Mouse (Mus musculus) stomach, embryonic 16.5 days (tissue): ENCODE data around the gene Ctps2. TPM values are rescaled to one million over a fixed set of nuclear protein-coding genes. Genes with fewer than 3 reads are reported as not detected.

ENCODE experiments used
- ATAC-seq: fragments of 200-750 bp; cut with Nextera tagmentation; 2 replicates; pipeline ENCODE4 v1.8.0; 2017; ENCODE audit warnings: moderate number of reproducible peaks, moderate TSS enrichment; ENCODE audit not compliant: insufficient read depth, low FRiP score
- H3K27ac ChIP-seq: fragments of 300-500 bp; sonication (generic); 2 replicates; pipeline ENCODE4 v1.5.1; 2014; ENCODE audit warnings: low read length
- H3K27me3 ChIP-seq: fragments of 300-500 bp; sonication (generic); 2 replicates; pipeline ENCODE4 v1.6.1; 2014; ENCODE audit warnings: low read length, control low read depth, mixed read lengths; ENCODE audit not compliant: control insufficient read depth, insufficient read depth
- H3K36me3 ChIP-seq: fragments of 300-500 bp; sonication (generic); 2 replicates; pipeline ENCODE4 v1.6.1; 2014; ENCODE audit warnings: low read length; ENCODE audit not compliant: control insufficient read depth, insufficient read depth
- H3K4me1 ChIP-seq: fragments of 300-500 bp; sonication (generic); 2 replicates; pipeline ENCODE4 v1.6.1; 2014; ENCODE audit warnings: low read length, control low read depth, mixed read lengths; ENCODE audit not compliant: control insufficient read depth, insufficient read depth
- H3K4me2 ChIP-seq: fragments of 300-500 bp; sonication (generic); 2 replicates; pipeline ENCODE4 v1.6.1; 2014; ENCODE audit warnings: low read depth, low read length, mixed read lengths
- H3K4me3 ChIP-seq: fragments of 300-500 bp; sonication (generic); replicated peaks from 2 replicates; pipeline ENCODE4 v1.5.1; 2014; ENCODE audit warnings: mild to moderate bottlenecking, low read length
- H3K9ac ChIP-seq: fragments of 300-500 bp; sonication (generic); 2 replicates; pipeline ENCODE4 v1.6.1; 2014; ENCODE audit warnings: low read length
- H3K9me3 ChIP-seq: fragments of 300-500 bp; sonication (generic); replicated peaks from 2 replicates; pipeline ENCODE4 v1.6.1; 2016; ENCODE audit warnings: low read length, control low read depth; ENCODE audit not compliant: control insufficient read depth
- WGBS: fragments of 180-500 bp; shearing (Covaris S2); extraction: QIAGEN DNeasy Blood & Tissue Kit; methylation state at CpG from one replicate; pipeline ENCODE4 v1.1.7; 2014; 5-methylcytosine and 5-hydroxymethylcytosine counted together
- microRNA counts: library from miRNA; unstranded; fragments of <30 nt; microRNA quantifications from one replicate; lab custom pipeline; 2016
- microRNA-seq: library from miRNA; unstranded; fragments of <30 nt; microRNA quantifications from one replicate; pipeline ENCODE4, GENCODE M21; 2016
- polyA plus RNA-seq: library from polyadenylated mRNA; unstranded; fragments of >200 nt; fragmentation: Nextera tagmentation; extraction: Ambion mirVana; gene quantifications from 2 replicates; pipeline ENCODE4 v1.2.1, GENCODE M21; 2015

Gene Ctps2
- polyA plus RNA-seq, 1 experiment from 2014 or later = 84.5 TPM

- no peak overlapping the region for H3K4me2 ChIP-seq
- H3K27ac ChIP-seq = no peak overlapping the region
- 81% methylated on average over 1 of the region's 1 CpGs for WGBS
- H3K9me3 ChIP-seq = no peaks in the 10 kb centered on the region
- H3K4me1 ChIP-seq = no peaks in the 10 kb centered on the region
- no peaks in the 10 kb centered on the region for H3K27me3 ChIP-seq
- H3K9ac ChIP-seq = no peak overlapping the region
- no peak for ATAC-seq
- H3K36me3 ChIP-seq = no peaks in the 10 kb centered on the region
- H3K4me3 ChIP-seq = no peak overlapping the region
Observed at GRCm38 (mm10) chrX:163042771-163043170, 141.7 kb downstream of the Ctps2 start.

- Histone ChIP-seq H3K9me3 (no peaks in the 10 kb centered on the region), H3K27me3 (no peaks in the 10 kb centered on the region; the same call in 1 of the 2 replicates), H3K4me2 (no peak overlapping the region), H3K27ac (no peak overlapping the region), H3K36me3 (no peaks in the 10 kb centered on the region), H3K4me3 (no peak overlapping the region), H3K9ac (no peak overlapping the region), H3K4me1 (no peaks in the 10 kb centered on the region)
- 50% methylated on average over 1 of the region's 1 CpGs for WGBS
- ATAC-seq = no peak
Observed at GRCm38 (mm10) chrX:163063936-163064335, 162.9 kb downstream of the Ctps2 start.

MicroRNAs encoded within 50 kb of the gene (microRNA counts, 519-probe panel; counts per million panel counts)
- microRNA mmu-miR-3473 (lab: Ali Mortazavi, UCI) = 1,841 counts per million, percentile 33 among the panel's probes with 10 or more counts

Small RNA genes within 50 kb of the gene (microRNA-seq; reads per million reads assigned to microRNA genes)
- not detected for gene Mir3473a

Other genes with a start within 250 kb of the Ctps2 start
- gene Rbbp7, start 140.8 kb upstream of the Ctps2 start, polyA plus RNA-seq = 590 and 591 TPM in 2 replicates
- gene Txlng, start 71.8 kb upstream of the Ctps2 start, polyA plus RNA-seq = 13.0 and 13.5 TPM in 2 replicates
- 33.4 and 39.4 TPM in 2 replicates for gene Syap1, start 12.8 kb upstream of the Ctps2 start, polyA plus RNA-seq
- 37.2 and 53.3 TPM in 2 replicates for gene S100g, start 63.4 kb downstream of the Ctps2 start, polyA plus RNA-seq